Comparison of ENCODE assay signal across 24 mouse cellular contexts in the genomic region with DNA sequence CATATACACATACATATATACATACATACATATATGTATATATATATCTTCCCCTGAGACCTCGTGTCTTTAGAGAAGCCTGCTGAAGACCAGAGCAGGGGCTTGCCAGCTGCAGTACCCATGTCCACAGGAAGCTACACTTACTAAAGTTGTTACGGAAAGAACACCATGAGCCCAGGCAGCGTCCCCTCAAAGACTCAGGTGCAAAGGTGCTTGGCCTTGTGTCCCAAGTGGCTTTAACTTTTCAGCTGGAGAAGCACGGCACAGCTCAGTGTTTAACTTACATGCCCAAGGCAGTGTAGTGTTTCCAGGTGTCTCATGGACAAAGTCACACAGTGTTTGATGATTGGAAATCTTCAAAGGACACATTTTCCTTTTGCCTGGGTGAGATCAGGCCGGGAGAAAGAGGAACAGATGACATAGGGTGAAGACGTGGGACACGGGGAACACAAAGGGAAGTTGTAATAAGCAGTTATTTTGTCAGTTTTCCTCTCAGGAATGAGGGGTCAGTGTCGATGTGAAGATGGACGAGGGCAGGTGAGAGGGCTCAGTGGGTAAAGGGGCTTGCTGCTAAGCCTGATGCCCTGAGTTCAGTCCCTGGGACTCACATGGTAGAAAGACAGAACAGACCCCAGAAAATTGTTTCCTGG. TPM values are rescaled to one million over a fixed set of nuclear protein-coding genes. Genes with fewer than 3 reads are reported as not detected.
"Had no signal": no experiment of that assay in that cellular context is flagged by ENCODE, and none has a peak within 500 bp of the region (broad histone marks: within the 10 kb centered on the region; RNA-seq: fewer than 3 reads in every experiment).

No protein-coding gene starts in this region.

- DNase-seq: lung, embryonic 14.5 days; lung, postnatal 10 days; lung, postnatal 4 days; midbrain, embryonic 14.5 days; retina, postnatal 1 day; right cerebral cortex, adult 18-20 months; right cerebral cortex, postnatal 25 days; right cerebral cortex, postnatal 4 days; spleen, adult 18-20 months; thymus, adult 18-20 months; thymus, postnatal 14 days; thymus, postnatal 36 days had no signal

- H3K27ac ChIP-seq: midbrain, embryonic 10.5 days; midbrain, embryonic 12.5 days; neural tube, embryonic 13.5 days; neural tube, embryonic 15.5 days had no signal

- H3K4me3 ChIP-seq: midbrain, embryonic 10.5 days; midbrain, embryonic 12.5 days; myocyte; neural tube, embryonic 13.5 days; neural tube, embryonic 15.5 days had no signal

- H3K36me3 ChIP-seq: midbrain, embryonic 10.5 days; midbrain, embryonic 12.5 days; neural tube, embryonic 13.5 days; neural tube, embryonic 15.5 days had no signal

- H3K4me2 ChIP-seq: lung, embryonic 14.5 days; neural tube, embryonic 13.5 days; neural tube, embryonic 15.5 days had no signal

- H3K9ac ChIP-seq: lung, embryonic 14.5 days; midbrain, embryonic 12.5 days; neural tube, embryonic 13.5 days; neural tube, embryonic 15.5 days had no signal

- H3K9me3 ChIP-seq: midbrain, embryonic 10.5 days; midbrain, embryonic 12.5 days; neural tube, embryonic 13.5 days; neural tube, embryonic 15.5 days had no signal

- ATAC-seq: midbrain, embryonic 16.5 days had no signal

- H3K27me3 ChIP-seq: neural tube, embryonic 13.5 days; neural tube, embryonic 15.5 days had no signal

RNA-seq across cellular contexts. Expression of a gene that starts 9.0 kb away (rescaled TPM):
- polyA plus RNA-seq: lung, embryonic 14.5 days; lung, embryonic 16.5 days; midbrain, embryonic 10.5 days; midbrain, embryonic 12.5 days; midbrain, embryonic 14.5 days; midbrain, embryonic 16.5 days; neural tube, embryonic 11.5 days; neural tube, embryonic 13.5 days; neural tube, embryonic 15.5 days; small intestine, adult 2 months; stomach, embryonic 14.5 days; stomach, embryonic 16.5 days; thymus, postnatal 0 days had no signal
